Mouse (Mus musculus) heart, postnatal 25 days (tissue): Measurements from ENCODE around the gene Npas3. TPM values are rescaled to one million over a fixed set of nuclear protein-coding genes. Genes with fewer than 3 reads are reported as not detected.

Experiments
- DNase-seq: peaks from one replicate; pipeline ENCODE4 v3.0.0; 2022; ENCODE audit warnings: low spot score
- intact Hi-C: fragments of 180-260 bp; cut with DNase I; formaldehyde crosslinking; loops from one replicate; pipeline ENCODE4 v1.15.1; 2025
- total RNA-seq, 2 experiments: library from RNA; stranded (reverse); gene quantifications; 2 replicates each; pipeline ENCODE4 v1.2.3; 2021

Npas3 gene
- total RNA-seq, 2 experiments from 2014 or later: 0.18 to 1.5 TPM

GRCm38 (mm10) chr12:54068757-54069146 is 820.3 kb downstream of the Npas3 start:
- no peak for DNase-seq
- intact Hi-C loops: no loop called here

GRCm38 (mm10) chr12:54074012-54074411 is 825.5 kb downstream of the Npas3 start:
- intact Hi-C loops: no loop called here
- DNase-seq: no peak

GRCm38 (mm10) chr12:54080996-54081395 is 832.5 kb downstream of the Npas3 start:
- DNase-seq: no peak
- intact Hi-C loops: no loop called here

- intact Hi-C loops: no loop called here
Measured at GRCm38 (mm10) chr12:54093729-54094128, 845.3 kb downstream of the Npas3 start.

GRCm38 (mm10) chr12:54096492-54096891 is 848.0 kb downstream of the Npas3 start:
- intact Hi-C loops: no loop called here
- DNase-seq: no peak

More at GRCm38 (mm10) chr12:54093729-54094128, 845.3 kb downstream of the Npas3 start:
- no peak for DNase-seq

GRCm38 (mm10) chr12:54098136-54098535 is 849.7 kb downstream of the Npas3 start:
- intact Hi-C loops: loop anchor here (2.0 kb wide), 1 partner anchor 449 kb away; no protein-coding TSS in a partner anchor
- no peak for DNase-seq

- DNase-seq: peak; percentile 29
- intact Hi-C loops: loop anchor here (1.0 to 2.0 kb wide), 2 partner anchors 391 to 448 kb away; no protein-coding TSS in a partner anchor
Measured at GRCm38 (mm10) chr12:54098785-54099184, 850.3 kb downstream of the Npas3 start.

- intact Hi-C loops: loop anchor here (1.0 to 2.0 kb wide), 2 partner anchors 390 to 447 kb away; no protein-coding TSS in a partner anchor
Measured at GRCm38 (mm10) chr12:54099458-54099857, 851.0 kb downstream of the Npas3 start.

GRCm38 (mm10) chr12:54101307-54101870 is 852.9 kb downstream of the Npas3 start:
- no peak for DNase-seq
- intact Hi-C loops: no loop called here

More at GRCm38 (mm10) chr12:54099458-54099857, 851.0 kb downstream of the Npas3 start:
- no peak for DNase-seq

- intact Hi-C loops: no loop called here
- DNase-seq: no peak
Measured at GRCm38 (mm10) chr12:54102500-54102899, 854.0 kb downstream of the Npas3 start.

GRCm38 (mm10) chr12:54105531-54105930 is 857.1 kb downstream of the Npas3 start:
- DNase-seq: no peak
- intact Hi-C loops: loop anchor here (1.0 to 2.0 kb wide), 2 partner anchors 249 to 453 kb away; no protein-coding TSS in a partner anchor

GRCm38 (mm10) chr12:54105946-54106345 is 857.5 kb downstream of the Npas3 start:
- no peak for DNase-seq
- intact Hi-C loops: loop anchor here (1.0 to 2.0 kb wide), 2 partner anchors 249 to 452 kb away; no protein-coding TSS in a partner anchor

- DNase-seq: no peak
- intact Hi-C loops: no loop called here
Measured at GRCm38 (mm10) chr12:54110342-54110741, 861.9 kb downstream of the Npas3 start.

- intact Hi-C loops: no loop called here
- DNase-seq: no peak
Measured at GRCm38 (mm10) chr12:54110930-54111329, 862.5 kb downstream of the Npas3 start.

- intact Hi-C loops: no loop called here
- DNase-seq: no peak
Measured at GRCm38 (mm10) chr12:54120386-54120785, 871.9 kb downstream of the Npas3 start.

GRCm38 (mm10) chr12:54121286-54121685 is 872.8 kb downstream of the Npas3 start:
- DNase-seq: no peak
- intact Hi-C loops: no loop called here
